Mouse (Mus musculus) testis, postnatal 10 days (tissue): ENCODE measurements around the gene 2300002M23Rik.

ENCODE experiments used
- DNase-seq: peaks from one replicate; pipeline ENCODE4 v3.0.0; 2021; ENCODE audit warnings: low spot score

Gene 2300002M23Rik

GRCm38 (mm10) chr17:35567150-35567549 is at the start of gene 2300002M23Rik:
Gene 2300002M23Rik, plus strand, starts transcription at chr17:35567450.
- no peak for DNase-seq

- DNase-seq: no peak
Observed at GRCm38 (mm10) chr17:35517526-35517925, 49.7 kb upstream of the 2300002M23Rik start.

GRCm38 (mm10) chr17:35524354-35524753 is 42.9 kb upstream of the 2300002M23Rik start:
- DNase-seq: no peak

GRCm38 (mm10) chr17:35526644-35527043 is 40.6 kb upstream of the 2300002M23Rik start:
- no peak for DNase-seq

GRCm38 (mm10) chr17:35532360-35532759 is 34.9 kb upstream of the 2300002M23Rik start:
- no peak for DNase-seq

GRCm38 (mm10) chr17:35532901-35533300 is 34.3 kb upstream of the 2300002M23Rik start, which contains the start of gene Psors1c2:
Gene Psors1c2, plus strand, starts transcription at chr17:35533201.
- no peak for DNase-seq

GRCm38 (mm10) chr17:35534343-35534742 is 32.9 kb upstream of the 2300002M23Rik start:
- peak; percentile 86 for DNase-seq

GRCm38 (mm10) chr17:35537421-35537820 is 29.8 kb upstream of the 2300002M23Rik start:
- DNase-seq: no peak

GRCm38 (mm10) chr17:35538476-35538875 is 28.8 kb upstream of the 2300002M23Rik start:
- DNase-seq: no peak

- no peak for DNase-seq
Observed at GRCm38 (mm10) chr17:35539540-35539939, 27.7 kb upstream of the 2300002M23Rik start.

GRCm38 (mm10) chr17:35542761-35543411 is 24.4 kb upstream of the 2300002M23Rik start:
- no peak for DNase-seq

- no peak for DNase-seq
Observed at GRCm38 (mm10) chr17:35543412-35543861, 23.8 kb upstream of the 2300002M23Rik start.

GRCm38 (mm10) chr17:35544001-35544400 is 23.2 kb upstream of the 2300002M23Rik start:
- DNase-seq: no peak

- DNase-seq: peak; percentile 83
Observed at GRCm38 (mm10) chr17:35544680-35545079, 22.6 kb upstream of the 2300002M23Rik start.

GRCm38 (mm10) chr17:35547465-35547864 is 19.8 kb upstream of the 2300002M23Rik start:
- DNase-seq: no peak

GRCm38 (mm10) chr17:35548636-35549035 is 18.6 kb upstream of the 2300002M23Rik start:
- no peak for DNase-seq

GRCm38 (mm10) chr17:35549437-35550142 is 17.7 kb upstream of the 2300002M23Rik start:
- DNase-seq: peak; percentile 94

GRCm38 (mm10) chr17:35550143-35550494 is 17.1 kb upstream of the 2300002M23Rik start:
- DNase-seq: no peak

GRCm38 (mm10) chr17:35550871-35551270 is 16.4 kb upstream of the 2300002M23Rik start:
- DNase-seq: no peak

- DNase-seq: no peak
Observed at GRCm38 (mm10) chr17:35551881-35552414, 15.3 kb upstream of the 2300002M23Rik start, which contains the start of gene Cdsn. Gene Cdsn, plus strand, starts transcription at chr17:35552128.

GRCm38 (mm10) chr17:35554321-35554720 is 12.9 kb upstream of the 2300002M23Rik start:
- DNase-seq: no peak

- DNase-seq: no peak
Observed at GRCm38 (mm10) chr17:35554761-35555397, 12.4 kb upstream of the 2300002M23Rik start.
